Mouse (Mus musculus): ENCODE measurements around the gene Car9. TPM values are rescaled to one million over a fixed set of nuclear protein-coding genes. Genes with fewer than 3 reads are reported as not detected.

The Car9 gene
- polyA plus RNA-seq (2012; rRNA removed; ENCODE audit: low replicate concordance), result 55.7 and 182 TPM in 2 replicates

GRCm38 (mm10) chr4:43506536-43507185 is at the start of gene Car9:
Car9 (plus strand) TSS chr4:43506966.

DNA sequence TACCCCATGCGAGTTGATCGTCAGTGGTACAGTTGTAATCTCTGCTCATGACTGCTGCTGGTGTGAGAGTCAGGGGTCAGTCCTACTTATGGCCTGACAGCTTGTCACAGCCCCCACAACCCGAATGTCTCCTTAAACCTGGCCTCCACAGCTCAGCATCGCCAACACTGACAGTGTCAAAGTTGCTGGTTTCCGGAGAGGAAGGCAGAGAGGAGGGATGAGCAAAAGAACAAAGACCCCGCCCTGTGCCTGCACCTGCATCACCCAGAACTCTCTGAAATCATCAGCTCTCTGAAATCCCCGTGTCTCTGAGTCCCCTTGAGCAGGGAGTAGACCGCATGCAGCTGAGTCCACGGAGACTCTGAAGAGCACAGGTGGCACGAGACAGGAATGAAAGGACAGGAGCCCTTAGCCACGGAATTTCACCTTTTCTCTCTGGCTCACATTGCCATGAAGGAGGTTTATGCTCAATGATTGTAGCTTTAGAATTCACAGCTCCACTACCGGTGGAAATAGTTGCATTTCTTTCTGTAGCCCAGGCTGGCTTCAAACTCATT is 23.2 kb upstream of the Car9 start, which contains the start of gene Sit1:
Gene Sit1 (minus strand): TSS at position 200 of the 557 bp plus-strand sequence.

DNA sequence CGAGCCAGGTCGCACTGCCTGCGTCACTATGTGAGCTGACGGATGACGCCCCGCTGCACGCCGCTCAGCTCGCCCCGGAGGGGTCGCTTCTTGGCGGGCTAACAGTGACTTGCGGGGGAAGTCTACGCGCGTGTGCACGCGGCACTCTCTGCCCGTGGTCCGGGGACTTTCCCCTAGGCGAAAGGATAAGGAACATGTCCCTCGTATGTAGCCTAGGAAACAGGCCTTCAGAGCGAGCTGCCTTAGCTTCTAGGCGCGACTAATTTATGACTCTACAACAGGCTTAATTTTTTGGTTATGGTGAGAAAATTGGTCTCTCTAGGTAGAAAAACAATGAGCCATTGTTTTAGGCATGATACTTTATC is 14.0 kb upstream of the Car9 start, which contains the start of gene Ccdc107:
Gene Ccdc107 (plus strand): TSS at position 80 of the 365 bp plus-strand sequence.

GRCm38 (mm10) chr4:43499407-43500333 is 7.1 kb upstream of the Car9 start, which contains the start of gene Arhgef39:
Arhgef39 (minus strand) TSS chr4:43499695.

GRCm38 (mm10) chr4:43561997-43562768 is 55.4 kb downstream of the Car9 start, which contains the start of the genes Creb3 and Tln1:
Creb3 (plus strand) TSS chr4:43562332.
Tln1 (minus strand) TSS chr4:43562691.

Other genes with a start within 250 kb of the Car9 start
- gene Atp8b5, start 239.8 kb upstream of the Car9 start, polyA plus RNA-seq (2012; rRNA removed; ENCODE audit: low replicate concordance), result not detected in 2 replicates
- 8.1 and 9.9 TPM in 2 replicates for gene Rusc2, start 125.0 kb upstream of the Car9 start, polyA plus RNA-seq (2012; rRNA removed; ENCODE audit: low replicate concordance)
- 0.15 and 0.32 TPM in 2 replicates for gene Fam166b, start 77.8 kb upstream of the Car9 start, polyA plus RNA-seq (2012; rRNA removed; ENCODE audit: low replicate concordance)
- 82.2 and 96.7 TPM in 2 replicates for gene Tesk1, start 65.0 kb upstream of the Car9 start, polyA plus RNA-seq (2012; rRNA removed; ENCODE audit: low replicate concordance)
- gene Cd72, start 52.3 kb upstream of the Car9 start, polyA plus RNA-seq (2012; rRNA removed; ENCODE audit: low replicate concordance), result 2.3 and 3.4 TPM in 2 replicates
- 1.0 and 1.3 TPM in 2 replicates for gene Sit1, start 23.2 kb upstream of the Car9 start, polyA plus RNA-seq (2012; rRNA removed; ENCODE audit: low replicate concordance)
- 470 and 876 TPM in 2 replicates for gene Ccdc107, start 14.1 kb upstream of the Car9 start, polyA plus RNA-seq (2012; rRNA removed; ENCODE audit: low replicate concordance)
- gene Arhgef39, start 7.3 kb upstream of the Car9 start, polyA plus RNA-seq (2012; rRNA removed; ENCODE audit: low replicate concordance), result 41.0 and 46.8 TPM in 2 replicates
- gene Tpm2, start 16.8 kb downstream of the Car9 start, polyA plus RNA-seq (2012; rRNA removed; ENCODE audit: low replicate concordance), result 26.4 and 45.4 TPM in 2 replicates
- 123 and 169 TPM in 2 replicates for gene Creb3, start 55.4 kb downstream of the Car9 start, polyA plus RNA-seq (2012; rRNA removed; ENCODE audit: low replicate concordance)
- gene Tln1, start 55.7 kb downstream of the Car9 start, polyA plus RNA-seq (2012; rRNA removed; ENCODE audit: low replicate concordance), result 45.3 and 46.9 TPM in 2 replicates
- 27.0 and 43.1 TPM in 2 replicates for gene Rgp1, start 71.7 kb downstream of the Car9 start, polyA plus RNA-seq (2012; rRNA removed; ENCODE audit: low replicate concordance)
- 6.5 and 8.3 TPM in 2 replicates for gene Gba2, start 71.9 kb downstream of the Car9 start, polyA plus RNA-seq (2012; rRNA removed; ENCODE audit: low replicate concordance)
- gene Msmp, start 77.5 kb downstream of the Car9 start, polyA plus RNA-seq (2012; rRNA removed; ENCODE audit: low replicate concordance), result 0.26 TPM in 1 of 2 replicates, not detected in the other
- 4.7 and 10.2 TPM in 2 replicates for gene Npr2, start 125.0 kb downstream of the Car9 start, polyA plus RNA-seq (2012; rRNA removed; ENCODE audit: low replicate concordance)
- 0.52 and 0.68 TPM in 2 replicates for gene Spag8, start 146.6 kb downstream of the Car9 start, polyA plus RNA-seq (2012; rRNA removed; ENCODE audit: low replicate concordance)
- 62.8 and 89.1 TPM in 2 replicates for gene Hint2, start 149.5 kb downstream of the Car9 start, polyA plus RNA-seq (2012; rRNA removed; ENCODE audit: low replicate concordance)
- 4.5 and 6.5 TPM in 2 replicates for gene Tmem8b, start 162.0 kb downstream of the Car9 start, polyA plus RNA-seq (2012; rRNA removed; ENCODE audit: low replicate concordance)
- not detected in 2 replicates for gene Fam221b, start 162.2 kb downstream of the Car9 start, polyA plus RNA-seq (2012; rRNA removed; ENCODE audit: low replicate concordance)
- gene Olfr70, start 193.8 kb downstream of the Car9 start, polyA plus RNA-seq (2012; rRNA removed; ENCODE audit: low replicate concordance), result not detected in 2 replicates
- not detected in 2 replicates for gene Olfr71, start 203.3 kb downstream of the Car9 start, polyA plus RNA-seq (2012; rRNA removed; ENCODE audit: low replicate concordance)
- gene Hrct1, start 220.2 kb downstream of the Car9 start, polyA plus RNA-seq (2012; rRNA removed; ENCODE audit: low replicate concordance), result 2.7 and 2.8 TPM in 2 replicates
- gene Spaar, start 223.1 kb downstream of the Car9 start, polyA plus RNA-seq (2012; rRNA removed; ENCODE audit: low replicate concordance), result 0.65 and 0.94 TPM in 2 replicates